Mouse (Mus musculus) erythroblast, embryonic 14.5 days (primary cell): ENCODE results near the gene Gfpt2. TPM values are rescaled to one million over a fixed set of nuclear protein-coding genes. Genes with fewer than 3 reads are reported as not detected.

ENCODE experiments used
- H3K27me3 ChIP-seq: 2 replicates; pipeline ENCODE4 v1.6.1; 2012; ENCODE audit warnings: inconsistent platforms; ENCODE audit not compliant: control insufficient read depth
- H3K36me3 ChIP-seq: 2 replicates; pipeline ENCODE4 v1.6.1; 2012; ENCODE audit warnings: mild to moderate bottlenecking, inconsistent platforms; ENCODE audit not compliant: control insufficient read depth
- H3K4me1 ChIP-seq: 2 replicates; pipeline ENCODE4 v1.6.1; 2012; ENCODE audit warnings: inconsistent platforms; ENCODE audit not compliant: control insufficient read depth
- H3K4me3 ChIP-seq: replicated peaks from 2 replicates; pipeline ENCODE3; 2012; ENCODE audit warnings: moderate library complexity, mild to moderate bottlenecking, inconsistent platforms
- H3K9me3 ChIP-seq: 2 replicates; pipeline ENCODE4 v1.6.1; 2012; ENCODE audit warnings: low read length, inconsistent platforms, mixed read lengths; ENCODE audit not compliant: control insufficient read depth
- GATA1 ChIP-seq: IDR thresholded peaks from 2 replicates; pipeline ENCODE4 v1.6.1; 2012; ENCODE audit warnings: low read length, inconsistent platforms, mixed read lengths
- TAL1 ChIP-seq: IDR thresholded peaks from 3 replicates; pipeline ENCODE4 v1.6.1; 2012; ENCODE audit warnings: low read length, inconsistent platforms, mixed read lengths
- polyA plus RNA-seq: library from polyadenylated mRNA; stranded (reverse); fragments of >175 nt; gene quantifications from 2 replicates; pipeline ENCODE4 v1.2.3, GENCODE M21; 2012

Gfpt2 gene
- polyA plus RNA-seq, 1 experiment = not detected

- H3K9me3 ChIP-seq = no peaks in the 10 kb centered on the region
- H3K4me1 ChIP-seq = peaks cover 29% of the 10 kb centered on the region
- no peak for TF ChIP-seq TAL1
- TF ChIP-seq GATA1 = no peak
- no peaks in the 10 kb centered on the region for H3K36me3 ChIP-seq
- H3K4me3 ChIP-seq = no peak overlapping the region
- H3K27me3 ChIP-seq = no peaks in the 10 kb centered on the region
Measured at GRCm38 (mm10) chr11:49811099-49811541, 17.1 kb downstream of the Gfpt2 start.

- no peaks in the 10 kb centered on the region for H3K9me3 ChIP-seq
- H3K27me3 ChIP-seq = no peaks in the 10 kb centered on the region
- TF ChIP-seq TAL1 (no peak), GATA1 (no peak)
- peaks cover 29% of the 10 kb centered on the region for H3K4me1 ChIP-seq
- H3K4me3 ChIP-seq = no peak overlapping the region
- no peaks in the 10 kb centered on the region for H3K36me3 ChIP-seq
Measured at GRCm38 (mm10) chr11:49811879-49812278, 17.9 kb downstream of the Gfpt2 start.

GRCm38 (mm10) chr11:49818869-49819566 is 25.0 kb downstream of the Gfpt2 start:
- Histone ChIP-seq H3K36me3 (no peaks in the 10 kb centered on the region), H3K4me3 (no peak overlapping the region), H3K27me3 (no peaks in the 10 kb centered on the region), H3K9me3 (no peaks in the 10 kb centered on the region), H3K4me1 (peaks cover 9% of the 10 kb centered on the region)
- TF ChIP-seq GATA1 (no peak), TAL1 (no peak)

DNA sequence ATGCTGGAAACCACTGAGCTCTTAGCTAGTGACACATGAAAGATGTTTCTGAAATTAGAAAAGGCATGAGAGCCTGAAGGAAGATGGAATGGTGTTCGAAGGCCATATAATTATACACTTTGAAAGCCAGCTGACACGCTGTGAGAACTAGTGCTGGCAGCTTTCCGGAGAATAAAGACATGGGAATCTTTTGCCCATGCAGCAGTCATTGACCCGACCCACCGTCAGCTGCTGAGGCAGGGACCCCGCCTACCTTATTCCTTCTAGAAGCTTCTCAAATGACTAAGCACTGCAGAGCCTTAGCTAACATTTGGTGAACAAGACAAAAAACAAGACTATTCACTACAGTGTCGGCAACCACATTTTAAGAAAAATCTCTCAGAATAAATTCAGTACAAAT is 25.7 kb downstream of the Gfpt2 start:
- Histone ChIP-seq H3K9me3 (no peaks in the 10 kb centered on the region), H3K36me3 (no peaks in the 10 kb centered on the region), H3K4me1 (peaks cover 9% of the 10 kb centered on the region), H3K4me3 (no peak overlapping the region), H3K27me3 (no peaks in the 10 kb centered on the region)
- TF ChIP-seq GATA1 = no peak
- no peak for TF ChIP-seq TAL1

DNA sequence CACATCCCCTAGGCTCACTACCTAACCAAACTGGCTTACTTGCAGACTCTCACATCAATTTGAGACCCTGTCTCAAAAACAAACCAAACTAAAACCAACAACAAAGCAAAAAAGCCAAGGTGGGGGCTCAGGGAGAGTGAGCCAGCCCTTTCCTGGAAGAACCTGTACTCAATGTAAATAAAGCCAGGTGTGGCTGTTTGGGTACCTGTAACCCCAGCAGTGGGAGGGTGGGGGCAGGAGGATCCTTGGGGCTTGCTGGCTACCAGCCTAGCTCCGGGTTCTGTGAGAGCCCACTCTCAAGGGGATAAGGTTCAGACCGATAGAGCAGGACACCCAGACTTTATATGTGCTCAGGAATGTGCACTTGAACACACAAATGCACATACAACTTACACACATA is 26.9 kb downstream of the Gfpt2 start:
- Histone ChIP-seq H3K27me3 (no peaks in the 10 kb centered on the region), H3K4me1 (peaks cover 9% of the 10 kb centered on the region), H3K36me3 (no peaks in the 10 kb centered on the region), H3K9me3 (no peaks in the 10 kb centered on the region), H3K4me3 (no peak overlapping the region)
- TF ChIP-seq GATA1 (no peak), TAL1 (no peak)

GRCm38 (mm10) chr11:49821546-49821945 is 27.6 kb downstream of the Gfpt2 start:
- TF ChIP-seq TAL1 (no peak), GATA1 (no peak)
- no peaks in the 10 kb centered on the region for H3K27me3 ChIP-seq
- peaks cover 10% of the 10 kb centered on the region for H3K4me1 ChIP-seq
- H3K4me3 ChIP-seq = no peak overlapping the region
- no peaks in the 10 kb centered on the region for H3K36me3 ChIP-seq
- no peaks in the 10 kb centered on the region for H3K9me3 ChIP-seq

DNA sequence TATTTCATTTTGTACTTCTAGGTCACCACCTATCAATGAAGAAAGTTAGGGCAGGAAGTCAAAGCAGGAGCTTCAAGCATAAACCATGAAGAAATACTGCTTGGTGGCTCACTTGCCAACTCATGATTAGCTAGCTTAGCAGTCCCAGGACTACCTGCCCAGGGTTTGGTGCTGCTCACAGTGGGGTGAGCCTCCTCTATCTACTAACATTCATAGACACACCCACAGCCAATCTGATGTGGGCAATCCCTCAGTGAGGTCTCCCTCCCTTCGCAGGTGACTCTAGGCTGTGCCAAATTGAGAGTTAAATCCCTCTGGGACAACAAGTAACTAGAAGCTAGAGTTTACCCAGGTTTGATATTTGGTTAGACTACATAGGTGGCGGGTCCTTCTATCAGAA is 28.4 kb downstream of the Gfpt2 start:
- Histone ChIP-seq H3K4me3 (no peak overlapping the region), H3K27me3 (no peaks in the 10 kb centered on the region), H3K4me1 (peaks cover 11% of the 10 kb centered on the region), H3K36me3 (no peaks in the 10 kb centered on the region), H3K9me3 (no peaks in the 10 kb centered on the region)
- TF ChIP-seq GATA1 (no peak), TAL1 (no peak)

DNA sequence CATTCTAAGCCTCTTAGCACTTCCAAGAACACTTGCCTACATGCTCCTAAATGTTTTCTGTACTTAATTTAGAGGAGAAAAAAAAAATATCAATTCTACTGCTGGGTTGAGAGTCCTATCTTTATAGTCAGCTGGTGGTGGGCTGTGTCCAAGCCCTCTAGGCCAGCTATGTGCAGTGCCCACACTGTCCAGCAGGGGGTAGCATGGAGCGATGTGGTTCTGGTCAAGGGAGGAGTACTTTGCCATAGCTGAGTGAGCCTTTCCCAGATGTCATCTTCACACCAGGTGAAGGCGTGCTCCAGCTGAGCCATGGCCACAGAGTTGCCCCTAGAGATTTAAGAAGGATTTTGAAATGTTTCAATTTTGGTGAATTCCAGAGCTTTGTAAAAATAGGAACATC is 30.9 kb downstream of the Gfpt2 start:
- H3K36me3 ChIP-seq = no peaks in the 10 kb centered on the region
- no peak for TF ChIP-seq TAL1
- no peak for TF ChIP-seq GATA1
- H3K9me3 ChIP-seq = no peaks in the 10 kb centered on the region
- H3K4me1 ChIP-seq = peaks cover 11% of the 10 kb centered on the region
- no peak overlapping the region for H3K4me3 ChIP-seq
- H3K27me3 ChIP-seq = no peaks in the 10 kb centered on the region

DNA sequence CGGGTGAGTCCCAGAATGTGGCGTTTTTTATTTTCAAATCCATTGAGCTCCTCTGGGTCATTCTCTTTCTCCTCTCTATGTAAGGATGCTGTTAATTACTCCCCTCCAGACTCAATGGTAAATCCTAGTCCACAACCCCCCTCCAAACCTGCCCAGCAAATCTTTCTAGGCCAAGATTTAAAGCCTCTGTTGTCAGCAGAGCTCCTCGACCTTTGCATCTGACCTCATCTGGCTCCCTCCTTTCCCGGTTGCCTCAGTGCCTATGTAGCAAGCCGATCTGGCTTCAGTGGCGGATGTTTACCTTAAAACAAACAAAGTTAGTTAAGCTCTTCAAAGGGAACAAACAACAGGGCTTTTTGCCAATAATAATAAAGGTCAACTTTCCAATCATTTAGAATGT is 33.3 kb downstream of the Gfpt2 start:
- Histone ChIP-seq H3K9me3 (no peaks in the 10 kb centered on the region), H3K36me3 (no peaks in the 10 kb centered on the region), H3K4me3 (no peak overlapping the region), H3K27me3 (no peaks in the 10 kb centered on the region), H3K4me1 (peaks cover 6% of the 10 kb centered on the region)
- no peak for TF ChIP-seq GATA1
- TF ChIP-seq TAL1 = no peak

DNA sequence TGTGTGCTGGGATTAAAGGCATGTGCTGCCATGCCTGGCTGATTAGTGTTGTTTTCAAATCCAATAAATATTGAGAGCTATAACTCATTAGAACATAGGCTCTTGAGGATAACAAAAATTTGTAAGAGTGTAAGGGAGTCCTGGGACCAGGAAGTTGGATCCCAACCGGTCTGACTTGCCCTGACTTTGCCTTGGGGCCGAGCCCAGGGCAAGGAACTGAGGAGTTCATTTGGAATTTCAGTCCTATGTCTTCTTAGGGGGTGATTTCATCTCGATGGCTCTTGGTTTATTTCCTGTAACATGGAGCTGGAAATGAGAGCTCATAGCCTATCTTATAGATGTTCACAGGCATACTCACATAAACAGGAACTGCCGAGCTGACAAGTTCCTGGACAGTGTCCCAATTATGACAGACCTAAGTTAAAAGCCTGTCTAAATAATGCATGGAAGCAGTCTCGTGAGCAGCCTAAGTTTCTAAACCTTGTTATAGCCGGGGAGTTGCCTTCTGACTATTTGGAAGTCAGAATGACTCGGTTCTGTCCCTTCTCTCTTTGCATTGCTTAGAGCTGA is 35.3 kb downstream of the Gfpt2 start:
- H3K4me1 ChIP-seq = peaks cover 5% of the 10 kb centered on the region; the same call in 1 of the 2 replicates
- TF ChIP-seq TAL1 (no peak), GATA1 (no peak)
- H3K4me3 ChIP-seq = no peak overlapping the region
- no peaks in the 10 kb centered on the region for H3K36me3 ChIP-seq
- no peaks in the 10 kb centered on the region for H3K27me3 ChIP-seq
- no peaks in the 10 kb centered on the region for H3K9me3 ChIP-seq
